Mouse (Mus musculus): ENCODE measurements around the gene Cyth3. TPM values are rescaled to one million over a fixed set of nuclear protein-coding genes. Genes with fewer than 3 reads are reported as not detected.

Gene Cyth3
- polyA plus RNA-seq, 1 experiment from 2014 or later = 38.5 TPM

- no peaks in the 10 kb centered on the region for H3K27me3 ChIP-seq (ENCODE audit: control insufficient read depth, insufficient read depth, low read length)
- no peak overlapping the region for H3K27ac ChIP-seq (replicated peaks; ENCODE audit: low read depth, low read length)
- WGBS = 91% methylated on average over 9 of the region's 9 CpGs
- no peaks in the 10 kb centered on the region for H3K4me1 ChIP-seq (ENCODE audit: control insufficient read depth, insufficient read depth, low read length)
- no peaks in the 10 kb centered on the region; the same call in 1 of the 2 replicates for H3K36me3 ChIP-seq (replicated peaks; ENCODE audit: control insufficient read depth, insufficient read depth, low read depth, low read length)
- H3K4me3 ChIP-seq (ENCODE audit: low read depth, low read length) = no peak overlapping the region
- H3K4me2 ChIP-seq (ENCODE audit: low read depth, low read length) = no peak overlapping the region
- H3K9me3 ChIP-seq (replicated peaks; ENCODE audit: control insufficient read depth, low read length) = no peaks in the 10 kb centered on the region
- H3K9ac ChIP-seq (replicated peaks; ENCODE audit: low read length) = no peak overlapping the region
- ATAC-seq (replicated peaks; ENCODE audit: insufficient number of reproducible peaks, low FRiP score, low TSS enrichment, low read depth) = no peak
- DNase-seq (ENCODE audit: low spot score) = no peak
Measured at GRCm38 (mm10) chr5:143690392-143690791, 68.1 kb downstream of the Cyth3 start.

DNA sequence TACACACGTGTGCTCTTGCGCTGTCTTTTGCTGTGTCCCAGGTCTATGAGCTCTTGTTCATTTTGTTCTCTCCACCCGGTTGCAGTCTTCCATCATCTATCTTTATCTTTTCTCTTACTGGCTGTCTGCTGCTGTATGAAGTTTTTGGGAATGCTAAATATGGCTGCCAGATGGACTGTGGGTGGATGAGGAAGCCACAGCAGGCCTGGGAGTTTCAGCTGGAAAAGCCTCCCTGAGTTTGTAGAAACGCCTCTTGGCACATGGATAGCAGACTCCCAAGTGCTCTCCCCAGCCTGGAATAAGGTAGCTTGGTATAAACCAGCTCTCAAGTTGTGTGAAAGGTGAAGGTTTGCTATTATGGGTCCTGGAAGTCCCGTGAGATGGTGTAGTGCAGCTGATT lies 68.7 kb downstream of the Cyth3 start:
- H3K4me2 ChIP-seq (ENCODE audit: low read depth, low read length) = no peak overlapping the region
- no peak overlapping the region for H3K4me3 ChIP-seq (ENCODE audit: low read depth, low read length)
- no peak overlapping the region for H3K27ac ChIP-seq (replicated peaks; ENCODE audit: low read depth, low read length)
- no peaks in the 10 kb centered on the region for H3K9me3 ChIP-seq (replicated peaks; ENCODE audit: control insufficient read depth, low read length)
- WGBS = 92% methylated on average over 5 of the region's 5 CpGs
- H3K36me3 ChIP-seq (replicated peaks; ENCODE audit: control insufficient read depth, insufficient read depth, low read depth, low read length) = no peaks in the 10 kb centered on the region; the same call in 1 of the 2 replicates
- H3K9ac ChIP-seq (replicated peaks; ENCODE audit: low read length) = no peak overlapping the region
- no peak for DNase-seq (ENCODE audit: low spot score)
- no peak for ATAC-seq (replicated peaks; ENCODE audit: insufficient number of reproducible peaks, low FRiP score, low TSS enrichment, low read depth)
- no peaks in the 10 kb centered on the region for H3K27me3 ChIP-seq (ENCODE audit: control insufficient read depth, insufficient read depth, low read length)
- H3K4me1 ChIP-seq (ENCODE audit: control insufficient read depth, insufficient read depth, low read length) = no peaks in the 10 kb centered on the region

DNA sequence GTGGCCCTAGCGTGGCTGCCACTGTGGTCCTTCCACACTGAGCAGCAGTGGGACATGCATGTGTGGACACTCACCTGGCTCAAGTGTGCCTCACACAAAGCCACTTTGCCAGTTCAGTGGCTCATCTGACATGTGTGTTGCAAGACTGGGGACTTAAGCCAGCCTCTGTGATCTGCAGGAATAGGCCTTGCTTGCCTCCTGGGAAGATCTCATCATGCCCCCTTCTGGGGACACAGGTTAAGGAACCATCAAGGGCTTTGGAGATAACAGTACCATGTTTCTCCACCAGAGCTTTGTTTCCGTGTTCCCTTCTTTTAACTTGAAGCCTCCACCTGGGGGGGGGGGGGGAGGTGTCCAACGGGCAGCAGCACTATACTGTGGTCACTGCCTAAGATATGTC lies 74.1 kb downstream of the Cyth3 start:
- Histone ChIP-seq H3K4me3 (ENCODE audit: low read depth, low read length) (no peak overlapping the region), H3K27me3 (ENCODE audit: control insufficient read depth, insufficient read depth, low read length) (no peaks in the 10 kb centered on the region), H3K36me3 (replicated peaks; ENCODE audit: control insufficient read depth, insufficient read depth, low read depth, low read length) (no peaks in the 10 kb centered on the region; the same call in 1 of the 2 replicates), H3K9me3 (replicated peaks; ENCODE audit: control insufficient read depth, low read length) (no peaks in the 10 kb centered on the region), H3K27ac (replicated peaks; ENCODE audit: low read depth, low read length) (no peak overlapping the region), H3K4me2 (ENCODE audit: low read depth, low read length) (no peak overlapping the region), H3K4me1 (ENCODE audit: control insufficient read depth, insufficient read depth, low read length) (no peaks in the 10 kb centered on the region), H3K9ac (replicated peaks; ENCODE audit: low read length) (no peak overlapping the region)
- ATAC-seq (replicated peaks; ENCODE audit: insufficient number of reproducible peaks, low FRiP score, low TSS enrichment, low read depth) (no peak), DNase-seq (ENCODE audit: low spot score) (no peak)
- 53% methylated on average over 3 of the region's 3 CpGs for WGBS

GRCm38 (mm10) chr5:143698454-143698853 lies 76.2 kb downstream of the Cyth3 start:
- Histone ChIP-seq H3K27ac (replicated peaks; ENCODE audit: low read depth, low read length) (no peak overlapping the region), H3K36me3 (replicated peaks; ENCODE audit: control insufficient read depth, insufficient read depth, low read depth, low read length) (peaks cover 3% of the 10 kb centered on the region), H3K4me3 (ENCODE audit: low read depth, low read length) (no peak overlapping the region), H3K4me2 (ENCODE audit: low read depth, low read length) (no peak overlapping the region), H3K27me3 (ENCODE audit: control insufficient read depth, insufficient read depth, low read length) (no peaks in the 10 kb centered on the region), H3K9me3 (replicated peaks; ENCODE audit: control insufficient read depth, low read length) (no peaks in the 10 kb centered on the region), H3K9ac (replicated peaks; ENCODE audit: low read length) (no peak overlapping the region), H3K4me1 (ENCODE audit: control insufficient read depth, insufficient read depth, low read length) (no peaks in the 10 kb centered on the region)
- WGBS = 97% methylated on average over 4 of the region's 4 CpGs
- DNase-seq (ENCODE audit: low spot score) = no peak
- no peak for ATAC-seq (replicated peaks; ENCODE audit: insufficient number of reproducible peaks, low FRiP score, low TSS enrichment, low read depth)

GRCm38 (mm10) chr5:143700247-143700646 lies 78.0 kb downstream of the Cyth3 start:
- Histone ChIP-seq H3K9me3 (replicated peaks; ENCODE audit: control insufficient read depth, low read length) (no peaks in the 10 kb centered on the region), H3K27me3 (ENCODE audit: control insufficient read depth, insufficient read depth, low read length) (no peaks in the 10 kb centered on the region), H3K4me2 (ENCODE audit: low read depth, low read length) (no peak overlapping the region), H3K27ac (replicated peaks; ENCODE audit: low read depth, low read length) (no peak overlapping the region), H3K4me1 (ENCODE audit: control insufficient read depth, insufficient read depth, low read length) (no peaks in the 10 kb centered on the region), H3K36me3 (replicated peaks; ENCODE audit: control insufficient read depth, insufficient read depth, low read depth, low read length) (peaks cover 3% of the 10 kb centered on the region), H3K4me3 (ENCODE audit: low read depth, low read length) (no peak overlapping the region), H3K9ac (replicated peaks; ENCODE audit: low read length) (no peak overlapping the region)
- WGBS = 89% methylated on average over 5 of the region's 5 CpGs
- DNase-seq (ENCODE audit: low spot score) (no peak), ATAC-seq (replicated peaks; ENCODE audit: insufficient number of reproducible peaks, low FRiP score, low TSS enrichment, low read depth) (no peak)

- ATAC-seq (replicated peaks; ENCODE audit: insufficient number of reproducible peaks, low FRiP score, low TSS enrichment, low read depth) = no peak
- WGBS = 89% methylated on average over 10 of the region's 10 CpGs
Measured at GRCm38 (mm10) chr5:143701074-143701473, 78.8 kb downstream of the Cyth3 start.

DNA sequence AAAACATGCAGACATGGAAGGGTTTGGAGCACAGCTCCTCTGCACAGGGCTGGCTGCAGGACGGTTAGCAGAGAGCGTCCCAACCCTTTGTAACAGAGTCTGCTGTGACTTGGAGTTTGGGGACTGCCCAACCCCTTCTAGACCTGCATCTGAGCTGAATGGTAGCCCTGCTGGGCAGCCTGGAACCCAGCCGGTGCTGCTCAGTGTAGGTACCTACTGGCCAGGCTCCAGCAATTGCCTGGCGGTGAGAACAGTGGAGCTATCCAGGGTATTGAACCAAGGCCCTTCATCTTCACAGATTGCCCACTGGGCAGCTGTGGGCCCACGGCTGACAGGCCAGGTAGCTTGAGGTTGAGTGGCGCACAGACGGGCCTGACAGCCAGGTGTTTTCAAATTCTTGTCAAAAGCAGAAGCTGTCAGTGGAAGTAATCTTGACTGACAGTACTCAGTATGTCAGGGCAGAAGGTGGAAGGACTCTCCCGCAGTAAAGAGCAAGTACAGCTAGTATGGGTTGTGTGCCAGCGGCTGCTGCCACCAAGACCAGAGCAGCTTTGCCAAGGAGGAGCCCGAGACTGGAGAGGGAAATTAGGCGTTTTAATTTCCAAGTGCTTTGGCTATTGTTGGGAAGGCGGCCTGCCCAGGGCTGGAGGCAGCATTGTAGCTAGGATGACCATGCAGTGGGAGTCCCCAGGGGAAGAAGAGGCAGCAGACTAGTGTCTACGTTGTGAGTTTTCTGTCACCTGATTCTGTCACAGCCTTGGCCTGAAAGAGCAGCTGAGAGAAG lies 82.8 kb downstream of the Cyth3 start:
- DNase-seq (ENCODE audit: low spot score) (no peak), ATAC-seq (replicated peaks; ENCODE audit: insufficient number of reproducible peaks, low FRiP score, low TSS enrichment, low read depth) (no peak)
- no peaks in the 10 kb centered on the region for H3K9me3 ChIP-seq (replicated peaks; ENCODE audit: control insufficient read depth, low read length)
- peaks cover 7% of the 10 kb centered on the region for H3K36me3 ChIP-seq (replicated peaks; ENCODE audit: control insufficient read depth, insufficient read depth, low read depth, low read length)
- no peak overlapping the region for H3K4me3 ChIP-seq (ENCODE audit: low read depth, low read length)
- WGBS = 74% methylated on average over 13 of the region's 13 CpGs
- H3K27ac ChIP-seq (replicated peaks; ENCODE audit: low read depth, low read length) = no peak overlapping the region
- no peak overlapping the region for H3K4me2 ChIP-seq (ENCODE audit: low read depth, low read length)
- H3K27me3 ChIP-seq (ENCODE audit: control insufficient read depth, insufficient read depth, low read length) = no peaks in the 10 kb centered on the region
- H3K9ac ChIP-seq (replicated peaks; ENCODE audit: low read length) = no peak overlapping the region
- H3K4me1 ChIP-seq (ENCODE audit: control insufficient read depth, insufficient read depth, low read length) = no peaks in the 10 kb centered on the region

More at GRCm38 (mm10) chr5:143701074-143701473, 78.8 kb downstream of the Cyth3 start:
- H3K4me3 ChIP-seq (ENCODE audit: low read depth, low read length) = no peak overlapping the region
- no peaks in the 10 kb centered on the region for H3K4me1 ChIP-seq (ENCODE audit: control insufficient read depth, insufficient read depth, low read length)
- no peak overlapping the region for H3K9ac ChIP-seq (replicated peaks; ENCODE audit: low read length)
- no peaks in the 10 kb centered on the region for H3K9me3 ChIP-seq (replicated peaks; ENCODE audit: control insufficient read depth, low read length)
- peaks cover 3% of the 10 kb centered on the region for H3K36me3 ChIP-seq (replicated peaks; ENCODE audit: control insufficient read depth, insufficient read depth, low read depth, low read length)
- no peak for DNase-seq (ENCODE audit: low spot score)
- H3K27me3 ChIP-seq (ENCODE audit: control insufficient read depth, insufficient read depth, low read length) = no peaks in the 10 kb centered on the region
- H3K4me2 ChIP-seq (ENCODE audit: low read depth, low read length) = no peak overlapping the region
- no peak overlapping the region for H3K27ac ChIP-seq (replicated peaks; ENCODE audit: low read depth, low read length)

GRCm38 (mm10) chr5:143705659-143705982 lies 83.4 kb downstream of the Cyth3 start:
- H3K36me3 ChIP-seq (replicated peaks; ENCODE audit: control insufficient read depth, insufficient read depth, low read depth, low read length) = peaks cover 7% of the 10 kb centered on the region

More at GRCm38 (mm10) chr5:143705659-143705982, 83.4 kb downstream of the Cyth3 start:
- WGBS = 55% methylated on average over 1 of the region's 1 CpGs
- Histone ChIP-seq H3K4me2 (ENCODE audit: low read depth, low read length) (no peak overlapping the region), H3K9ac (replicated peaks; ENCODE audit: low read length) (no peak overlapping the region), H3K9me3 (replicated peaks; ENCODE audit: control insufficient read depth, low read length) (no peaks in the 10 kb centered on the region), H3K4me1 (ENCODE audit: control insufficient read depth, insufficient read depth, low read length) (no peaks in the 10 kb centered on the region), H3K4me3 (ENCODE audit: low read depth, low read length) (no peak overlapping the region), H3K27ac (replicated peaks; ENCODE audit: low read depth, low read length) (no peak overlapping the region), H3K27me3 (ENCODE audit: control insufficient read depth, insufficient read depth, low read length) (no peaks in the 10 kb centered on the region)
- no peak for DNase-seq (ENCODE audit: low spot score)
- ATAC-seq (replicated peaks; ENCODE audit: insufficient number of reproducible peaks, low FRiP score, low TSS enrichment, low read depth) = no peak

Measured in embryonic facial prominence, embryonic 11.5 days (tissue).